Mouse (Mus musculus): ENCODE measurements around the gene Plekhg6. TPM values are rescaled to one million over a fixed set of nuclear protein-coding genes. Genes with fewer than 3 reads are reported as not detected.
A peak's percentile ranks its signal among the peaks of the same experiment; 100 is the strongest.

The Plekhg6 gene
- total RNA-seq (2014; rRNA removed; ENCODE audit: low replicate concordance), result not detected in 2 replicates
- 0.05 and 0.10 TPM in 2 replicates for polyA plus RNA-seq (2015; fragmentation: Nextera tagmentation; extraction: Ambion mirVana)

- TF ChIP-seq CTCF (IDR thresholded peaks at IDR 0.05; ENCODE audit: low read depth) (no peak), EP300 (IDR thresholded peaks at IDR 0.05; ENCODE audit: low read depth) (no peak)
- Histone ChIP-seq H3K36me3 (replicated peaks; ENCODE audit: control insufficient read depth, insufficient read depth, low read length) (no peaks in the 10 kb centered on the region), H3K27ac (ENCODE audit: low read depth) (no peak within 1 kb of the TSS), H3K9me3 (replicated peaks; ENCODE audit: control insufficient read depth, low read length) (no peaks in the 10 kb centered on the region), H3K4me2 (ENCODE audit: low read depth, low read length) (peak within 1 kb of the TSS; percentile 50), H3K4me1 (ENCODE audit: control insufficient read depth, insufficient read depth) (peaks cover 13% of the 10 kb centered on the region), H3K9ac (replicated peaks; ENCODE audit: low read depth, low read length) (no peak within 1 kb of the TSS), H3K27me3 (ENCODE audit: control insufficient read depth, insufficient read depth, low read length) (peaks cover 61% of the 10 kb centered on the region), H3K4me3 (ENCODE audit: low read depth, low read length) (peak within 1 kb of the TSS; percentile 27)
- DNase-seq (ENCODE audit: low spot score) (no peak), ATAC-seq (ENCODE audit: insufficient read depth, low read depth) (no peak)
- 6% methylated on average over 39 of the region's 40 CpGs for WGBS
Observed at GRCm38 (mm10) chr6:125380372-125381360, at the start of gene Plekhg6. Plekhg6 (minus strand) TSS chr6:125380793.

DNA sequence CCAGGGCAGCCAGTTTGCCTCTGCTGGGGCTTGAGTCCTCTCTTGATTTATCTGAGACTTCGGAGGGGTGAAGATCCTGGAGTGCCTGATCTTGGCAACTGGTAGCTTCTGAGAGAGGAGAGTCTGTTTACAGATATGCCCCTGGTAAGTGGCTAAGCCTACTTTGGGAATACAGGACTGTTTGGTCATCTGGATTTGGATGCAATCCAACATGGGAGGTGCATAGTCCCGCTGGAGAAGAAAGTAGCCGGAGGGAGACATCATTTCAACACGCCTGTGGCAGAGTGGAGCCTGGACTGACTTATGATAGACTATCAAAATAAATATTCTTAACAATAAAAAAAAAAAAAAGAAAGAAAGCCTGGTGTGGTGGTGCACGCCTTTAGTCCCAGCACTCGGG is 49.1 kb upstream of the Plekhg6 start:
- WGBS, result 46% methylated on average over 6 of the region's 6 CpGs
- Histone ChIP-seq H3K36me3 (replicated peaks; ENCODE audit: control insufficient read depth, insufficient read depth, low read length) (no peaks in the 10 kb centered on the region), H3K9ac (replicated peaks; ENCODE audit: low read depth, low read length) (no peak overlapping the region), H3K4me1 (ENCODE audit: control insufficient read depth, insufficient read depth) (peaks cover 6% of the 10 kb centered on the region; the same call in 1 of the 2 replicates), H3K4me3 (ENCODE audit: low read depth, low read length) (no peak overlapping the region), H3K27ac (ENCODE audit: low read depth) (no peak overlapping the region), H3K27me3 (ENCODE audit: control insufficient read depth, insufficient read depth, low read length) (no peaks in the 10 kb centered on the region), H3K4me2 (ENCODE audit: low read depth, low read length) (no peak overlapping the region), H3K9me3 (replicated peaks; ENCODE audit: control insufficient read depth, low read length) (no peaks in the 10 kb centered on the region)
- no peak for TF ChIP-seq EP300 (IDR thresholded peaks at IDR 0.05; ENCODE audit: low read depth)
- no peak for TF ChIP-seq CTCF (IDR thresholded peaks at IDR 0.05; ENCODE audit: low read depth)
- no peak for DNase-seq (ENCODE audit: low spot score)
- no peak for ATAC-seq (ENCODE audit: insufficient read depth, low read depth)

DNA sequence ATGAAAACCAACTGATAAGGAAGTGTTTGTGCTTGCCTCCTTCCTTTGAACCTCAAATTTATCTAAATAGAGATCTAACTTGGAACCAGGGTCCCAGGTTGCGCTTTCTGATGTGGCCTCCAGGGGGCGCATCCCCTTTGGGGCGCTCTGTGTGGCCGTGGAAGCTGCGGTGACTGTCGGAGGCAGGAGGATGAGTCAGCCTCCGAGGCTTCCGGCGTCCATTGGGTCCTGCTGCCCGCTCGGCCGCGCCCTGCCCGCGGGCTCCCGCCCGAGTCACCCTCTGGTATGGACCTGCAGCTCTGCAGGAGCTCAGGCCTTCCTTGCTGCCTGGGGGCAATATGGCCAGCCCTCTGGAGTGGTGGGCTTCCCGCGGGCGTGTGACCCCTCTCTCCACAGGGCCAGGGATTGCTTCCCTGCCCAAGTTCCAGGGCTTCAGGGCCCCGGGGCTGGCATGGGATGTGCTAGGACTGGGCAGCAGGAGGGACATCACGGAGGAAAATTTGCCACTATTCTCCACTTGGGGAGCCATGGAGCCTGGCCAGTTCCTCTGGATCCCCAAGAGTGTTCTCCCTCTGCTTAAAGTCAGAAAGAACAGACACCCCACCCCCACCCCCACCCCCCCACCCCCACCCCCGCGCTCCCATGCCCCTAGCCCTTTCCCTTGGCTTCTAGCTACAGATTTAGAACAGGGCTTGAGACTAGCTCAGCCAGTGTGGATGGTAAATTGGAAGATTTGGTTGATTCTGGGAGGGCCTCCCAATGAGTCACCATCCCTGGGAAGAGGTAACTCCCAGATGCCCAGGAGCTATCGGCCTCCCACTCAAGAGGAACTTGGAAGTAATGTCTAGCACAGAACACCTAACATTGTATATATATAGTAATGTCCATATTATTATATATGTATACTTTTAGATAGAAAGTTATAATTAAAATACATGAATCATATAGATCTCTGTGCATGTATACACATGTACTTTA is 46.1 kb upstream of the Plekhg6 start:
- peak; percentile 83 for TF ChIP-seq CTCF (IDR thresholded peaks at IDR 0.05; ENCODE audit: low read depth)
- TF ChIP-seq EP300 (IDR thresholded peaks at IDR 0.05; ENCODE audit: low read depth), result no peak
- Histone ChIP-seq H3K4me2 (ENCODE audit: low read depth, low read length) (peak overlapping the region; percentile 79), H3K4me1 (ENCODE audit: control insufficient read depth, insufficient read depth) (peaks cover 3% of the 10 kb centered on the region; the same call in 1 of the 2 replicates), H3K9me3 (replicated peaks; ENCODE audit: control insufficient read depth, low read length) (no peaks in the 10 kb centered on the region), H3K27me3 (ENCODE audit: control insufficient read depth, insufficient read depth, low read length) (0 out of 2 replicates have a peak, but pooled peaks cover 3% of the 10 kb centered on the region), H3K27ac (ENCODE audit: low read depth) (peak overlapping the region; percentile 73), H3K4me3 (ENCODE audit: low read depth, low read length) (peak overlapping the region; percentile 49), H3K36me3 (replicated peaks; ENCODE audit: control insufficient read depth, insufficient read depth, low read length) (no peaks in the 10 kb centered on the region), H3K9ac (replicated peaks; ENCODE audit: low read depth, low read length) (peak overlapping the region; percentile 46; the same call in 1 of the 2 replicates)
- ATAC-seq (ENCODE audit: insufficient read depth, low read depth), result peak; percentile 74
- DNase-seq (ENCODE audit: low spot score), result peak; percentile 83
- 2% methylated on average over 25 of the region's 25 CpGs for WGBS

DNA sequence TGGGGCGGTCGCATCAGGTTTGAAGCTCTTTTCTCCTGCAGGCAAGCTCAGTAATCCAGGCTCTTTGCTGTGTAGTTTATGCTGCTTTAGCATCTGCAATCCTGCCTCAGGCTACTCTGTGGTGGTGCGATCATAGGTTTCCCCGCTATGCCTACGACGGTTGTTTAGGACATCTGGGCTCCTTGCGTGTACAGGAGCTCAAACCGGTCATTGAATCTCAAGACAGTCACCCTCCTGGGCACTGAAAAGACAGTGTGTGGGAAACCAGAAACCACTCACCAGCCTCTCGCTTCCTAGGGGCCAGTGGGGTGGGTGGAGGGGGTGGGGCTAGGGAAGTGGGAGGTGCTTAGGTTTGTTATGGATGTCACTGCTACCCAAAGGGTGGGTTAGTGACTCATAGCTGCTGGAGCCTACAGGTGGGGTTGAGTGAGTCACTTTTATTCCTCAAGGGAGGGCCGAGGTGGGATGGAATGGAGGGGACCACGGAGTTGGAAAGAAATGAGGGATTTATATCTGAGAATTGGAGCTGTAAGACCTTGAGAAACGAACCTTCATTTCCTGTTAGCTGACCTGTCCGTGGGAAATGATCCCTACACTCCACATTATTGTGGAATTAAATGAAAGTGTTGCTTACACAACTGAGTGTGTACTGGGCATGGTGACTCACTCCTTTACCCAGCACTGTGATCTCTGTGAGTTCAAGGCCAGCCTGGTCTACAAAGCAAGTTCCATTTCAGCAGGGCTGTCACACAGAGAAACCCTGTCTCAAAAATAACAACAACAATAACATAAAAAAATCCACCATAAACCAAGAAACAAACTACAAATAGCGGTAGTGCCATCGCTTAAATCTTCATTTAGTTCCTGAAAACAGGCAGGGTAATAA is 44.9 kb upstream of the Plekhg6 start:
- H3K27me3 ChIP-seq (ENCODE audit: control insufficient read depth, insufficient read depth, low read length), result peaks cover 3% of the 10 kb centered on the region; the same call in 1 of the 2 replicates
- H3K4me3 ChIP-seq (ENCODE audit: low read depth, low read length), result no peak overlapping the region
- H3K4me2 ChIP-seq (ENCODE audit: low read depth, low read length), result no peak overlapping the region
- H3K27ac ChIP-seq (ENCODE audit: low read depth), result no peak overlapping the region
- H3K4me1 ChIP-seq (ENCODE audit: control insufficient read depth, insufficient read depth), result peaks cover 3% of the 10 kb centered on the region; the same call in 1 of the 2 replicates
- no peak for ATAC-seq (ENCODE audit: insufficient read depth, low read depth)
- no peaks in the 10 kb centered on the region for H3K36me3 ChIP-seq (replicated peaks; ENCODE audit: control insufficient read depth, insufficient read depth, low read length)
- DNase-seq (ENCODE audit: low spot score), result no peak
- H3K9me3 ChIP-seq (replicated peaks; ENCODE audit: control insufficient read depth, low read length), result no peaks in the 10 kb centered on the region
- WGBS, result 59% methylated on average over 15 of the region's 15 CpGs
- TF ChIP-seq CTCF (IDR thresholded peaks at IDR 0.05; ENCODE audit: low read depth) (no peak), EP300 (IDR thresholded peaks at IDR 0.05; ENCODE audit: low read depth) (no peak)
- H3K9ac ChIP-seq (replicated peaks; ENCODE audit: low read depth, low read length), result no peak overlapping the region
